Mouse (Mus musculus): Measurements from ENCODE around the gene Gdpd5. TPM values are rescaled to one million over a fixed set of nuclear protein-coding genes. Genes with fewer than 3 reads are reported as not detected.
"Not testable (repeated sequence)": the region's sequence is repeated elsewhere in the genome, so short reads cannot be mapped to it uniquely, and the experiment has no call there.

Gene Gdpd5
- polyA plus RNA-seq, 1 experiment from 2014 or later = 28.1 TPM

- peak; percentile 44 for ATAC-seq
- Histone ChIP-seq H3K27me3 (no peaks in the 10 kb centered on the region), H3K4me1 (peaks cover 79% of the 10 kb centered on the region), H3K9ac (peak overlapping the region; percentile 31), H3K4me3 (0 out of 2 replicates have a peak overlapping the region, but pooled peaks have one; percentile 7), H3K27ac (peak overlapping the region; percentile 90), H3K4me2 (peak overlapping the region; percentile 42), H3K9me3 (replicated peaks) (no peaks in the 10 kb centered on the region), H3K36me3 (ENCODE audit: poor library complexity, severe bottlenecking) (no peaks in the 10 kb centered on the region)
- WGBS = 2% methylated on average over 7 of the region's 7 CpGs
Observed at GRCm38 (mm10) chr7:99355731-99356131, 25.5 kb upstream of the Gdpd5 start.

GRCm38 (mm10) chr7:99356244-99356930 is 24.8 kb upstream of the Gdpd5 start:
- Histone ChIP-seq H3K9ac (peak overlapping the region; percentile 31), H3K4me2 (peak overlapping the region; percentile 42; the same call in 1 of the 2 replicates)
- no peak for ATAC-seq

GRCm38 (mm10) chr7:99357201-99357600 is 24.0 kb upstream of the Gdpd5 start:
- Histone ChIP-seq H3K36me3 (ENCODE audit: poor library complexity, severe bottlenecking) (no peaks in the 10 kb centered on the region), H3K27ac (peak overlapping the region; percentile 90; the same call in 1 of the 2 replicates), H3K27me3 (no peaks in the 10 kb centered on the region), H3K9me3 (replicated peaks) (no peaks in the 10 kb centered on the region), H3K4me1 (peaks cover 71% of the 10 kb centered on the region), H3K4me3 (no peak overlapping the region), H3K9ac (no peak overlapping the region), H3K4me2 (no peak overlapping the region)
- ATAC-seq = no peak
- 68% methylated on average over 7 of the region's 7 CpGs for WGBS

More at GRCm38 (mm10) chr7:99356244-99356930, 24.8 kb upstream of the Gdpd5 start:
- Histone ChIP-seq H3K9me3 (replicated peaks) (no peaks in the 10 kb centered on the region), H3K4me1 (peaks cover 79% of the 10 kb centered on the region), H3K36me3 (ENCODE audit: poor library complexity, severe bottlenecking) (no peaks in the 10 kb centered on the region), H3K27ac (peak overlapping the region; percentile 90), H3K27me3 (no peaks in the 10 kb centered on the region), H3K4me3 (no peak overlapping the region)
- WGBS = 28% methylated on average over 8 of the region's 9 CpGs

GRCm38 (mm10) chr7:99358371-99358770 is 22.8 kb upstream of the Gdpd5 start:
- WGBS = 95% methylated on average over 8 of the region's 8 CpGs
- peaks cover 60% of the 10 kb centered on the region for H3K4me1 ChIP-seq

GRCm38 (mm10) chr7:99360021-99360802 is 21.0 kb upstream of the Gdpd5 start:
- WGBS = 10% methylated on average over 10 of the region's 10 CpGs
- Histone ChIP-seq H3K9me3 (replicated peaks) (no peaks in the 10 kb centered on the region), H3K27me3 (no peaks in the 10 kb centered on the region), H3K4me2 (peak overlapping the region; percentile 17; the same call in 1 of the 2 replicates), H3K4me3 (no peak overlapping the region), H3K36me3 (ENCODE audit: poor library complexity, severe bottlenecking) (no peaks in the 10 kb centered on the region), H3K9ac (peak overlapping the region; percentile 47), H3K4me1 (peaks cover 50% of the 10 kb centered on the region), H3K27ac (peak overlapping the region; percentile 95)
- peak; percentile 96 for ATAC-seq

More at GRCm38 (mm10) chr7:99358371-99358770, 22.8 kb upstream of the Gdpd5 start:
- H3K4me3 ChIP-seq = no peak overlapping the region
- ATAC-seq = no peak
- H3K4me2 ChIP-seq = no peak overlapping the region
- no peaks in the 10 kb centered on the region for H3K27me3 ChIP-seq
- no peak overlapping the region for H3K9ac ChIP-seq
- no peak overlapping the region for H3K27ac ChIP-seq
- no peaks in the 10 kb centered on the region for H3K9me3 ChIP-seq (replicated peaks)
- no peaks in the 10 kb centered on the region for H3K36me3 ChIP-seq (ENCODE audit: poor library complexity, severe bottlenecking)

- Histone ChIP-seq H3K4me3 (no peak overlapping the region), H3K9ac (peak overlapping the region; percentile 34; the same call in 1 of the 2 replicates), H3K4me1 (peaks cover 43% of the 10 kb centered on the region), H3K9me3 (replicated peaks) (no peaks in the 10 kb centered on the region), H3K4me2 (0 out of 2 replicates have a peak overlapping the region, but pooled peaks have one; percentile 17), H3K36me3 (ENCODE audit: poor library complexity, severe bottlenecking) (no peaks in the 10 kb centered on the region), H3K27me3 (no peaks in the 10 kb centered on the region), H3K27ac (peak overlapping the region; percentile 95)
- ATAC-seq = no peak
- WGBS = 26% methylated on average over 8 of the region's 8 CpGs
Observed at GRCm38 (mm10) chr7:99360803-99361414, 20.3 kb upstream of the Gdpd5 start.

- H3K9me3 ChIP-seq (replicated peaks) = no peaks in the 10 kb centered on the region
- WGBS = 87% methylated on average over 2 of the region's 2 CpGs
- H3K4me2 ChIP-seq = no peak overlapping the region
- ATAC-seq = no peak
- H3K4me1 ChIP-seq = peaks cover 31% of the 10 kb centered on the region
- no peaks in the 10 kb centered on the region for H3K27me3 ChIP-seq
- H3K36me3 ChIP-seq (ENCODE audit: poor library complexity, severe bottlenecking) = no peaks in the 10 kb centered on the region
- no peak overlapping the region for H3K4me3 ChIP-seq
- no peak overlapping the region for H3K9ac ChIP-seq
- H3K27ac ChIP-seq = no peak overlapping the region
Observed at GRCm38 (mm10) chr7:99362137-99362536, 19.1 kb upstream of the Gdpd5 start.

GRCm38 (mm10) chr7:99365069-99365468 is 16.1 kb upstream of the Gdpd5 start:
- H3K27me3 ChIP-seq = no peaks in the 10 kb centered on the region
- peaks cover 20% of the 10 kb centered on the region for H3K4me1 ChIP-seq
- peak; percentile 44 for ATAC-seq
- H3K9ac ChIP-seq = no peak overlapping the region
- no peak overlapping the region for H3K27ac ChIP-seq
- no peak overlapping the region for H3K4me3 ChIP-seq
- 0% methylated on average over 5 of the region's 5 CpGs for WGBS
- 0 out of 2 replicates have a peak overlapping the region, but pooled peaks have one; percentile 4 for H3K4me2 ChIP-seq
- H3K36me3 ChIP-seq (ENCODE audit: poor library complexity, severe bottlenecking) = no peaks in the 10 kb centered on the region
- H3K9me3 ChIP-seq (replicated peaks) = no peaks in the 10 kb centered on the region

GRCm38 (mm10) chr7:99366716-99367115 is 14.5 kb upstream of the Gdpd5 start:
- Histone ChIP-seq H3K27me3 (no peaks in the 10 kb centered on the region), H3K4me1 (peaks cover 8% of the 10 kb centered on the region), H3K27ac (no peak overlapping the region), H3K4me3 (no peak overlapping the region), H3K9me3 (replicated peaks) (no peaks in the 10 kb centered on the region), H3K9ac (no peak overlapping the region; the same call in 1 of the 2 replicates), H3K36me3 (ENCODE audit: poor library complexity, severe bottlenecking) (no peaks in the 10 kb centered on the region), H3K4me2 (no peak overlapping the region)
- WGBS = 82% methylated on average over 6 of the region's 6 CpGs
- ATAC-seq = no peak

- not testable (repeated sequence) for H3K36me3 ChIP-seq (ENCODE audit: poor library complexity, severe bottlenecking); H3K4me1 ChIP-seq; H3K4me2 ChIP-seq; H3K9ac ChIP-seq; H3K9me3 ChIP-seq (replicated peaks); H3K4me3 ChIP-seq; H3K27me3 ChIP-seq; H3K27ac ChIP-seq
- 42% methylated on average over 2 of the region's 3 CpGs for WGBS
- peak; percentile 31; the same call in 1 of the 2 replicates for ATAC-seq
Observed at GRCm38 (mm10) chr7:99374325-99374724, 6.9 kb upstream of the Gdpd5 start.

GRCm38 (mm10) chr7:99375455-99375854 is 5.8 kb upstream of the Gdpd5 start:
- peak; percentile 14; the same call in 1 of the 2 replicates for ATAC-seq
- WGBS = 6% methylated on average over 4 of the region's 4 CpGs
- no peak overlapping the region for H3K9ac ChIP-seq

GRCm38 (mm10) chr7:99378870-99379269 is 2.3 kb upstream of the Gdpd5 start:
- Histone ChIP-seq H3K9me3 (replicated peaks) (no peaks in the 10 kb centered on the region), H3K4me1 (peaks cover 26% of the 10 kb centered on the region), H3K36me3 (ENCODE audit: poor library complexity, severe bottlenecking) (no peaks in the 10 kb centered on the region), H3K4me2 (no peak overlapping the region), H3K27ac (no peak overlapping the region), H3K9ac (no peak overlapping the region), H3K4me3 (no peak overlapping the region), H3K27me3 (0 out of 2 replicates have a peak, but pooled peaks cover 9% of the 10 kb centered on the region)
- no peak for ATAC-seq
- WGBS = 86% methylated on average over 8 of the region's 8 CpGs

More at GRCm38 (mm10) chr7:99375455-99375854, 5.8 kb upstream of the Gdpd5 start:
- Histone ChIP-seq H3K27ac (no peak overlapping the region), H3K36me3 (ENCODE audit: poor library complexity, severe bottlenecking) (no peaks in the 10 kb centered on the region), H3K9me3 (replicated peaks) (no peaks in the 10 kb centered on the region), H3K4me1 (peaks cover 5% of the 10 kb centered on the region), H3K4me2 (no peak overlapping the region), H3K27me3 (no peaks in the 10 kb centered on the region), H3K4me3 (no peak overlapping the region)
